Mouse (Mus musculus) megakaryocyte, embryonic 14.5 days (primary cell): ENCODE measurements around the gene Hagh. TPM values are rescaled to one million over a fixed set of nuclear protein-coding genes. Genes with fewer than 3 reads are reported as not detected.

Source experiments
- H3K27me3 ChIP-seq: replicated peaks from 2 replicates; pipeline ENCODE3; 2012; ENCODE audit warnings: inconsistent platforms
- H3K36me3 ChIP-seq: replicated peaks from 2 replicates; pipeline ENCODE3; 2012; ENCODE audit warnings: low read length, inconsistent platforms, mixed read lengths
- H3K4me1 ChIP-seq: 2 replicates; pipeline ENCODE4 v1.6.1; 2012; ENCODE audit warnings: inconsistent platforms
- H3K4me3 ChIP-seq: replicated peaks from 2 replicates; pipeline ENCODE3; 2012; ENCODE audit warnings: moderate library complexity, mild to moderate bottlenecking, inconsistent platforms
- H3K9me3 ChIP-seq: 2 replicates; pipeline ENCODE4 v1.6.1; 2012; ENCODE audit warnings: inconsistent platforms
- FLI1 ChIP-seq: IDR thresholded peaks from 2 replicates; pipeline ENCODE4 v1.6.1; 2012; ENCODE audit warnings: low read length, inconsistent platforms, mixed read lengths
- GATA1 ChIP-seq: IDR thresholded peaks from 3 replicates; pipeline ENCODE4 v1.6.1; 2012; ENCODE audit warnings: mixed read lengths, low read length, inconsistent platforms, borderline replicate concordance
- polyA plus RNA-seq: library from polyadenylated mRNA; stranded (reverse); fragments of >175 nt; gene quantifications from 2 replicates; pipeline ENCODE4 v1.2.3, GENCODE M21; 2012; ENCODE audit warnings: low replicate concordance; ENCODE audit not compliant: insufficient read depth

Gene Hagh
- polyA plus RNA-seq, 1 experiment = 29.1 TPM

- no peaks in the 10 kb centered on the region for H3K9me3 ChIP-seq
- peaks cover 57% of the 10 kb centered on the region for H3K4me1 ChIP-seq
- H3K27me3 ChIP-seq = no peaks in the 10 kb centered on the region
- H3K4me3 ChIP-seq = no peak overlapping the region
- TF ChIP-seq GATA1 (no peak), FLI1 (no peak)
- H3K36me3 ChIP-seq = peaks cover 85% of the 10 kb centered on the region
Measured at GRCm38 (mm10) chr17:24900014-24900413, 60.1 kb downstream of the Hagh start.

- Histone ChIP-seq H3K9me3 (no peaks in the 10 kb centered on the region), H3K36me3 (peaks cover 100% of the 10 kb centered on the region), H3K27me3 (no peaks in the 10 kb centered on the region), H3K4me1 (peaks cover 37% of the 10 kb centered on the region), H3K4me3 (no peak overlapping the region)
- TF ChIP-seq FLI1 (no peak), GATA1 (no peak)
Measured at GRCm38 (mm10) chr17:24902124-24902523, 62.2 kb downstream of the Hagh start.

- no peak overlapping the region for H3K4me3 ChIP-seq
- TF ChIP-seq GATA1 (no peak), FLI1 (no peak)
- no peaks in the 10 kb centered on the region for H3K27me3 ChIP-seq
- H3K9me3 ChIP-seq = no peaks in the 10 kb centered on the region
- H3K36me3 ChIP-seq = peaks cover 100% of the 10 kb centered on the region
- H3K4me1 ChIP-seq = peaks cover 31% of the 10 kb centered on the region
Measured at GRCm38 (mm10) chr17:24902671-24903474, 62.9 kb downstream of the Hagh start.

GRCm38 (mm10) chr17:24903767-24904166 is 63.8 kb downstream of the Hagh start:
- Histone ChIP-seq H3K9me3 (no peaks in the 10 kb centered on the region), H3K36me3 (peaks cover 100% of the 10 kb centered on the region), H3K27me3 (no peaks in the 10 kb centered on the region), H3K4me1 (peaks cover 35% of the 10 kb centered on the region), H3K4me3 (no peak overlapping the region)
- no peak for TF ChIP-seq GATA1
- no peak for TF ChIP-seq FLI1

- Histone ChIP-seq H3K9me3 (no peaks in the 10 kb centered on the region), H3K27me3 (no peaks in the 10 kb centered on the region), H3K4me1 (peaks cover 46% of the 10 kb centered on the region), H3K36me3 (peaks cover 100% of the 10 kb centered on the region), H3K4me3 (no peak overlapping the region)
- TF ChIP-seq GATA1 (no peak), FLI1 (no peak)
Measured at GRCm38 (mm10) chr17:24907591-24907990, 67.6 kb downstream of the Hagh start.

GRCm38 (mm10) chr17:24913984-24914383 is 74.0 kb downstream of the Hagh start:
- H3K9me3 ChIP-seq = no peaks in the 10 kb centered on the region
- H3K4me3 ChIP-seq = peak overlapping the region; percentile 81
- peaks cover 99% of the 10 kb centered on the region for H3K36me3 ChIP-seq
- peaks cover 68% of the 10 kb centered on the region for H3K4me1 ChIP-seq
- TF ChIP-seq FLI1 = no peak
- TF ChIP-seq GATA1 = no peak; the same call in 2 of the 3 replicates
- H3K27me3 ChIP-seq = no peaks in the 10 kb centered on the region

Other genes starting within 250 kb of the Hagh start
- gene Tsc2, start 207.5 kb upstream of the Hagh start, polyA plus RNA-seq = 26.7 and 30.6 TPM in 2 replicates
- gene Nthl1, start 207.5 kb upstream of the Hagh start, polyA plus RNA-seq = 8.2 TPM in 1 of 2 replicates, not detected in the other
- 0.85 TPM in 1 of 2 replicates, not detected in the other for gene Slc9a3r2, start 189.8 kb upstream of the Hagh start, polyA plus RNA-seq
- 1.1 TPM in 1 of 2 replicates, not detected in the other for gene Npw, start 181.7 kb upstream of the Hagh start, polyA plus RNA-seq
- 45.3 and 55.8 TPM in 2 replicates for gene Zfp598, start 170.5 kb upstream of the Hagh start, polyA plus RNA-seq
- gene Syngr3, start 150.2 kb upstream of the Hagh start, polyA plus RNA-seq = 0.04 TPM in 1 of 2 replicates, not detected in the other
- 47.3 and 53.9 TPM in 2 replicates for gene Gfer, start 144.0 kb upstream of the Hagh start, polyA plus RNA-seq
- gene Noxo1, start 143.9 kb upstream of the Hagh start, polyA plus RNA-seq = 1.5 and 2.1 TPM in 2 replicates
- 16.6 and 17.1 TPM in 2 replicates for gene Tbl3, start 132.5 kb upstream of the Hagh start, polyA plus RNA-seq
- gene Rnf151, start 122.1 kb upstream of the Hagh start, polyA plus RNA-seq = 0.74 TPM in 1 of 2 replicates, not detected in the other
- gene Rps2, start 122.0 kb upstream of the Hagh start, polyA plus RNA-seq = 653 and 1,069 TPM in 2 replicates
- gene Ndufb10, start 115.7 kb upstream of the Hagh start, polyA plus RNA-seq = 519 and 729 TPM in 2 replicates
- 0.35 TPM in 1 of 2 replicates, not detected in the other for gene Rpl3l, start 112.3 kb upstream of the Hagh start, polyA plus RNA-seq
- 19.0 and 40.5 TPM in 2 replicates for gene Msrb1, start 103.5 kb upstream of the Hagh start, polyA plus RNA-seq
- not detected in 2 replicates for gene Hs3st6, start 87.2 kb upstream of the Hagh start, polyA plus RNA-seq
- gene Meiob, start 35.9 kb upstream of the Hagh start, polyA plus RNA-seq = not detected in 2 replicates
- gene Fahd1, start 10.2 kb downstream of the Hagh start, polyA plus RNA-seq = 2.0 and 2.8 TPM in 2 replicates
- 0.25 TPM in 1 of 2 replicates, not detected in the other for gene Igfals, start 25.9 kb downstream of the Hagh start, polyA plus RNA-seq
- 58.9 and 67.0 TPM in 2 replicates for gene Nubp2, start 46.2 kb downstream of the Hagh start, polyA plus RNA-seq
- gene Spsb3, start 46.5 kb downstream of the Hagh start, polyA plus RNA-seq = 18.7 and 57.4 TPM in 2 replicates
- gene Eme2, start 54.9 kb downstream of the Hagh start, polyA plus RNA-seq = 5.8 and 10.0 TPM in 2 replicates
- gene Mrps34, start 55.0 kb downstream of the Hagh start, polyA plus RNA-seq = 75.3 and 168 TPM in 2 replicates
- 18.4 TPM in 1 of 2 replicates, not detected in the other for gene Nme3, start 56.4 kb downstream of the Hagh start, polyA plus RNA-seq
- 20.5 and 36.6 TPM in 2 replicates for gene Mapk8ip3, start 96.8 kb downstream of the Hagh start, polyA plus RNA-seq
- gene Jpt2, start 120.5 kb downstream of the Hagh start, polyA plus RNA-seq = 3.5 and 8.6 TPM in 2 replicates
- gene Cramp1l, start 175.6 kb downstream of the Hagh start, polyA plus RNA-seq = 4.5 and 5.5 TPM in 2 replicates
- gene Ift140, start 175.9 kb downstream of the Hagh start, polyA plus RNA-seq = 6.9 and 7.4 TPM in 2 replicates
- not detected in 2 replicates for gene Tmem204, start 243.4 kb downstream of the Hagh start, polyA plus RNA-seq